Mouse (Mus musculus) embryo, embryonic 10 days (tissue): ENCODE measurements around the gene Naa11.

ENCODE experiments used
- DNase-seq: peaks from one replicate; pipeline ENCODE4 v3.0.0-alpha.2; 2015; ENCODE audit warnings: low spot score

Gene Naa11

DNA sequence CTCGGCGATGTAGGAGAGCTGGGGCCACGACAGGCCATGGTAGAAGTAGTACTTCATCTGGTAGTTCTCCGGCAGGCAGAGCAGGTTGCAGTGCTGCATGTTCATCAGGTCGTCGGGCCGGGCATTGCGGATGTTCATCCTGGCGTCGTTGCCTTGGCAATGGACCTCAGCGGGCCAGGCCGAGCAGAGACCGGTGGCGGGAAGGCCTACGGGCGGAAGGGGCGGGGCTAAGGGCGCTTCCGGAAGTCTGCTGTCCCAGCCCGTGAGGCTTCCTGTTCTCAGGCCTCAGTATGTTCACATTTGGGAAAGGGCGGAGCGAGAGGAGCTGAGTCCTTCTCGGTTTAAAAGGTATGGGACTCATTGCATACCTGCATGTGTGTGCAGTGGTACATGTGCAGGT is at the start of gene Naa11:
TSS of gene Naa11 (minus strand) at position 220 of the 400 bp plus-strand sequence.
- no peak for DNase-seq

DNA sequence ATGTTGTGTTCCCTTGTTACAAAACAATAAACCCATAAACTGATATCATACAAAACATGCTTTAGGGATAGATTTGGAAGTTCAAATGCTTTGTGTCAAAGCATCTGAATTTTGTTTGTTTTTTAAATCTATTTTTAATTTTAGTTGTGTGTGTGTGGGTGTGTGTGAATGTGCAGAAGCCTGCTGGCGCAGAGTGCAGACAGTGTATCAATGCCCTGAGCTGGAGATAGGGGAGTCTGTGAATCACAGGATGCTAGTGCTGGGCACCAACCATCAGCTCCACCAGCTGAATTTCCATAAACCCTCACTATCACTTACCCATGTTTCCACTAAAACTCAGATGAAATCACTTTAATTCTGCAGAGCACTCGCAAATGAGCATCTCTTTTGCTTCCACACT is 40.3 kb upstream of the Naa11 start:
- no peak for DNase-seq

DNA sequence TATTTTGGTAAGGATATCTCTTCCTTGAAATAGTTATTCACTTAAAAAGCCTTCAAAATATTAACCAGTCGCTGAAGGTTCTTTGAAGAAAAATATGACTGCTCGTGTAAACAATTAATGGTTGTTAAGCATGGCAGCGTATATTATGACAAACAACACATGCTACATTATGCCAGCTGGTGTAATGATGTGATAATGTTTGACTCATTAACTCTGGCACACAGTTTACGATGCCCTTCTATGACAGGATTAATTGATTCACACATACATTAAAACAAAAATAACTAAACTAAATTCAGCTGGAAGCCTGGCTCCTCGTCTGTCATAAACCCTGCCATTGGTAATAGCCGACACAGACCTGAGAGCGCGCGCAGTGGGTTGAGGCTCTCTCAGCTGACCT is 37.8 kb upstream of the Naa11 start:
- no peak for DNase-seq

DNA sequence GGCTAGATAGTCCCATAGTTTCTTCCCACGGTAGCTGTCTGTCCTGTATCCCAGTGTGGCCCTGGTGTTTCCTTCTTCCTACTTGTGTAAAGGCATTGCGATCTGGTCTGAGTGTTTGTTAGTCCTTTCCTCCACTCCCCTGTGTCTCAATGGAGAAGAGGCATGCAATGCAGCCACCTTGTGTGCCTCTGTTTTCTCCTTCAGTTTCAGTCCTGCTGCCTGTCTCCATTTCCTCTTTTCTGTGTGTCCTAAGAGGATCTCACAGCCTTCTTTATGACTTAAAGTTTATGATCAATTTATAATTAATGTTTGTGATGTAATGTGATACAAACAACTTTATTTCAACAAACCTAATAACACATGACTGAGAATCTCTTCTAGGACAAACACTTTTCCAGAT is 29.5 kb upstream of the Naa11 start:
- no peak for DNase-seq

GRCm38 (mm10) chr5:97417185-97417584 is 25.0 kb upstream of the Naa11 start:
- no peak for DNase-seq

- DNase-seq = no peak
Observed at GRCm38 (mm10) chr5:97415837-97416236, 23.7 kb upstream of the Naa11 start.

GRCm38 (mm10) chr5:97413716-97414115 is 21.5 kb upstream of the Naa11 start:
- DNase-seq = no peak

- no peak for DNase-seq
Observed at GRCm38 (mm10) chr5:97410190-97410589, 18.0 kb upstream of the Naa11 start.

GRCm38 (mm10) chr5:97409234-97409704 is 17.1 kb upstream of the Naa11 start:
- DNase-seq = no peak

DNA sequence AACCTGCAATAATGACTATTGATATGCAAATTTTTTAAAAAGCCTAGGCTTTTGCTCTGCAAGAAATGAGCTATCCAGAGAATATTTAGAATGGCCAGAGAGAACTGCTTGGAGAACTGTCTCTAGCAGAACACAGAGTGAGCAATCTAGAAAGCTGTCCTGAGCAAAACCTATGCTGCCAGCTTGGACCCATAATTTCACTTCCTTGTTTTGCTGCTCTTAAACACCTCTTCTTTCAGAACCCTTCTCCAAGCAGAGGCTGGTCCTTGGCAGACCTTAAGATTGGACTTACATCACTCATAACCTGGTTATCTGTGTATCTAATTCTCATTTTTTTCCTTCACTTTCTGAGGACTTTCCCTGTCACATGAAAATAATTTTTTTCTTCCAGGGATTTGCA is 8.9 kb upstream of the Naa11 start:
- no peak for DNase-seq

GRCm38 (mm10) chr5:97397585-97397984 is 5.4 kb upstream of the Naa11 start:
- DNase-seq = no peak

DNA sequence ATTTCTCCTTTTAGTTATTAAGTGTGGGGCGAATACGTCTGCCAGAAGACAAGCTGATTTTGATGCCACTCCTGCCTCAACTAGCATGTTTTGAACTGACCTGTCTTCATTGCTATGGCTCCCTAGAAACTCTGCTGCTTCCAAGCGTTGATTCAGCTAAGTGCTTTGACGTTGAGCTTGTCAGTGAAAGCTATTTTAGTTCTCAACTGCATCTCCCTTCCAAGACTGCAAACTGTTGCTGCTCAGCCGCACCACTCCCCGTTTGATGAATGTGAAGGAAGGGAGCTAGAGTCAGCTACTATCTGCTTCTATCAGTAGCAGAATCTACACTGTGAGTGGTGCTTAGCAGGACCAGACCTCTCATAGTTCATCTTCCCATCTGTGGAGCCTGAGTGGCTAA is 4.6 kb downstream of the Naa11 start:
- DNase-seq = no peak

GRCm38 (mm10) chr5:97384399-97384798 is 7.8 kb downstream of the Naa11 start:
- DNase-seq = no peak

GRCm38 (mm10) chr5:97382548-97383222 is 9.5 kb downstream of the Naa11 start:
- no peak for DNase-seq

DNA sequence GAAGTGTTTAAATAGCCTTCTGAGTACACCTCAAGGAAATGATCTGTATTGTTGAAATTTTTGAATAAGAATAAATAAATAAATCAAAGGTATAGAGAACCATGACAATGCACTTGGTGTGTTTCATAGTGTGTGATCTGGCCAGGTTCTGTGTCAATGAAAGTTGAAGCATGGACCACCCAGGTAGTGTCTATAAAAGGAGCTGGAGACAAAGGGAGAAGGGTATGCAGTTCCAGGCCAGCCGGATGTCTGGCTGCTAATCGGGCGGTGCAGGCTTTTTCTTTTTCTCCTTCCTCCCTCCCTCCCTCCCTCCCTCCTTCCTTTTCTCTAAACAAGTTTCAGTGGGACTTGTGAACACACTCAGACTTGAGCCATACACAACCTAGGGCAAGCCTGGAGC is 12.2 kb downstream of the Naa11 start:
- peak; percentile 22 for DNase-seq

GRCm38 (mm10) chr5:97364781-97365180 is 27.4 kb downstream of the Naa11 start:
- DNase-seq = no peak

- no peak for DNase-seq
Observed at GRCm38 (mm10) chr5:97364252-97364651, 27.9 kb downstream of the Naa11 start.

GRCm38 (mm10) chr5:97362539-97362938 is 29.6 kb downstream of the Naa11 start:
- DNase-seq = no peak

GRCm38 (mm10) chr5:97359104-97359503 is 33.1 kb downstream of the Naa11 start:
- DNase-seq = no peak

- no peak for DNase-seq
Observed at GRCm38 (mm10) chr5:97356135-97356534, 36.0 kb downstream of the Naa11 start.

DNA sequence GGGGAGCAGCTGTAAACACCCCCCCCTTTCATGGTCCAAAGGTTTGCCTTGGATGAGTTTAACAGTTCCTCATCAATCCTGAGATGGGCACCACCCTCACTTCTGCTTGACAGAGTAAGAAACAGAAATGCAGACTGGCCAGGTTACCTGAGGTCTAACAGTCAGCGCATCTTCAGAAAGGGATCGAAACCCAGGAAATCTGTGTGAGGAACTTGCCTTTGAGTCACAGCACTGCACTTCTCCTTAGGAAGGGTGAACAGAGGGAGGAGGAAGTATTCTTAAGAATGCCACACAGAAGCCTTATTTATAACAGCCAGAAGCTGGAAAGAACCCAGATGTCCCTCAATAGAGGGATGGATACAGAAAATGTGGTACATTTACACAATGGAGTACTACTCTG is 37.0 kb downstream of the Naa11 start:
- DNase-seq = no peak

- peak; percentile 11 for DNase-seq
Observed at GRCm38 (mm10) chr5:97348760-97349159, 43.4 kb downstream of the Naa11 start.

- no peak for DNase-seq
Observed at GRCm38 (mm10) chr5:97348310-97348709, 43.9 kb downstream of the Naa11 start.

DNA sequence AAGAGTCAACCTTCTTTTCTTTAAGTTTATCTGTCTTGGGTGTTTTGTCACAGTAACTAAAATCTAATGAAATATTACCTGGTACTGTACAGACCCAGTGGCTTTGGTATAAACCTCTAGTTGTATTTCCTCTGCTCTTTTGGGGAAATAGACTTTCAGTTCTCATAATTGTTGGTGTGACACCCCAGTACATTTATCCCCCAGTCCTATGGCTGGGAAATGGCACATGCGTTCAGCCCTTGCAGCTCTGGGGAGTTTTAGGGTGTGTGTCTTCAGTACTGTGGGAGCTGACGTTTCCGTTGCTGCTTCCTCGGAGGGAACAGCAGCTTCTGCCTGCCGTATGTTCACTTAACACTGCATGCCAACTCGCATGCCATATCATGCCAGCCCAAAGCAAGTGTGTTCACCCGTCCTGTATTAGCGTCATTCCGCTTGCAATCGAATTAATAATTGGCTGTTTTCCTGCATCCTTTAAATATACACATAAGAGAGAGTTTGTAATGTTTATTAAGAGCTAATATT is 46.4 kb downstream of the Naa11 start:
- DNase-seq = no peak
